Mouse (Mus musculus): ENCODE data around the gene Noxred1. TPM values are rescaled to one million over a fixed set of nuclear protein-coding genes. Genes with fewer than 3 reads are reported as not detected.
A peak's percentile ranks its signal among the peaks of the same experiment; 100 is the strongest.
"Not testable (repeated sequence)": the region's sequence is repeated elsewhere in the genome, so short reads cannot be mapped to it uniquely, and the experiment has no call there.

Gene Noxred1
- 1.1 and 1.2 TPM in 2 replicates for polyA plus RNA-seq (2015; fragmentation: Nextera tagmentation; extraction: Ambion mirVana)

- Histone ChIP-seq H3K4me1 (replicated peaks) (no peaks in the 10 kb centered on the region), H3K36me3 (peaks cover 51% of the 10 kb centered on the region), H3K9me3 (no peaks in the 10 kb centered on the region), H3K4me2 (no peak within 1 kb of the TSS), H3K4me3 (no peak within 1 kb of the TSS), H3K27me3 (no peaks in the 10 kb centered on the region), H3K27ac (replicated peaks) (no peak within 1 kb of the TSS), H3K9ac (no peak within 1 kb of the TSS)
- no peak for ATAC-seq (ENCODE audit: low FRiP score, low read depth)
- 96% methylated on average over 1 of the region's 1 CpGs for WGBS
Measured at GRCm38 (mm10) chr12:87238632-87239031, at the start of gene Noxred1. TSS of gene Noxred1 (minus strand) at chr12:87238732.

- H3K9me3 ChIP-seq: no peaks in the 10 kb centered on the region
- WGBS: 91% methylated on average over 5 of the region's 5 CpGs
- no peak overlapping the region for H3K4me3 ChIP-seq
- no peaks in the 10 kb centered on the region for H3K27me3 ChIP-seq
- H3K27ac ChIP-seq (replicated peaks): no peak overlapping the region
- no peak for ATAC-seq (ENCODE audit: low FRiP score, low read depth)
- H3K9ac ChIP-seq: no peak overlapping the region
- H3K4me2 ChIP-seq: no peak overlapping the region
- no peaks in the 10 kb centered on the region for H3K4me1 ChIP-seq (replicated peaks)
- no peaks in the 10 kb centered on the region for H3K36me3 ChIP-seq
Measured at GRCm38 (mm10) chr12:87284726-87285125, 46.2 kb upstream of the Noxred1 start.

- Histone ChIP-seq H3K36me3 (no peaks in the 10 kb centered on the region), H3K4me3 (no peak overlapping the region), H3K9me3 (no peaks in the 10 kb centered on the region), H3K4me2 (no peak overlapping the region), H3K4me1 (replicated peaks) (no peaks in the 10 kb centered on the region), H3K9ac (no peak overlapping the region), H3K27me3 (no peaks in the 10 kb centered on the region), H3K27ac (replicated peaks) (no peak overlapping the region)
- WGBS: 81% methylated on average over 4 of the region's 4 CpGs
- ATAC-seq (ENCODE audit: low FRiP score, low read depth): no peak
Measured at GRCm38 (mm10) chr12:87284268-87284667, 45.7 kb upstream of the Noxred1 start.

GRCm38 (mm10) chr12:87283706-87284105 is 45.2 kb upstream of the Noxred1 start:
- no peak overlapping the region for H3K4me3 ChIP-seq
- no peak overlapping the region for H3K9ac ChIP-seq
- 67% methylated on average over 7 of the region's 7 CpGs for WGBS
- H3K9me3 ChIP-seq: no peaks in the 10 kb centered on the region
- H3K36me3 ChIP-seq: no peaks in the 10 kb centered on the region
- ATAC-seq (ENCODE audit: low FRiP score, low read depth): no peak
- H3K27me3 ChIP-seq: no peaks in the 10 kb centered on the region
- H3K4me1 ChIP-seq (replicated peaks): no peaks in the 10 kb centered on the region
- no peak overlapping the region for H3K27ac ChIP-seq (replicated peaks)
- H3K4me2 ChIP-seq: no peak overlapping the region

GRCm38 (mm10) chr12:87282743-87283142 is 44.2 kb upstream of the Noxred1 start:
- 95% methylated on average over 4 of the region's 4 CpGs for WGBS
- Histone ChIP-seq H3K4me2 (no peak overlapping the region), H3K27ac (replicated peaks) (no peak overlapping the region), H3K4me1 (replicated peaks) (no peaks in the 10 kb centered on the region), H3K4me3 (no peak overlapping the region), H3K9me3 (no peaks in the 10 kb centered on the region), H3K27me3 (no peaks in the 10 kb centered on the region), H3K9ac (no peak overlapping the region), H3K36me3 (no peaks in the 10 kb centered on the region)
- no peak for ATAC-seq (ENCODE audit: low FRiP score, low read depth)

GRCm38 (mm10) chr12:87281766-87282165 is 43.2 kb upstream of the Noxred1 start:
- Histone ChIP-seq H3K4me1 (replicated peaks) (no peaks in the 10 kb centered on the region), H3K4me2 (no peak overlapping the region), H3K9me3 (no peaks in the 10 kb centered on the region), H3K4me3 (no peak overlapping the region), H3K27me3 (no peaks in the 10 kb centered on the region), H3K27ac (replicated peaks) (no peak overlapping the region), H3K9ac (no peak overlapping the region), H3K36me3 (no peaks in the 10 kb centered on the region)
- WGBS: 93% methylated on average over 1 of the region's 1 CpGs
- ATAC-seq (ENCODE audit: low FRiP score, low read depth): no peak

- Histone ChIP-seq H3K9ac (no peak overlapping the region), H3K36me3 (peaks cover 8% of the 10 kb centered on the region), H3K4me3 (no peak overlapping the region), H3K27ac (replicated peaks) (no peak overlapping the region), H3K4me2 (no peak overlapping the region), H3K4me1 (replicated peaks) (no peaks in the 10 kb centered on the region), H3K27me3 (no peaks in the 10 kb centered on the region), H3K9me3 (no peaks in the 10 kb centered on the region)
- ATAC-seq (ENCODE audit: low FRiP score, low read depth): no peak
- 51% methylated on average over 14 of the region's 14 CpGs for WGBS
Measured at GRCm38 (mm10) chr12:87279879-87280278, 41.3 kb upstream of the Noxred1 start.

GRCm38 (mm10) chr12:87279350-87279749 is 40.8 kb upstream of the Noxred1 start:
- ATAC-seq (ENCODE audit: low FRiP score, low read depth): peak; percentile 21; the same call in 1 of the 2 replicates
- 59% methylated on average over 3 of the region's 3 CpGs for WGBS
- no peaks in the 10 kb centered on the region for H3K4me1 ChIP-seq (replicated peaks)
- no peak overlapping the region for H3K9ac ChIP-seq
- no peak overlapping the region for H3K4me3 ChIP-seq
- H3K27me3 ChIP-seq: no peaks in the 10 kb centered on the region
- no peak overlapping the region for H3K27ac ChIP-seq (replicated peaks)
- peaks cover 10% of the 10 kb centered on the region for H3K36me3 ChIP-seq
- H3K4me2 ChIP-seq: no peak overlapping the region
- no peaks in the 10 kb centered on the region for H3K9me3 ChIP-seq

- H3K9me3 ChIP-seq: no peaks in the 10 kb centered on the region
- peaks cover 20% of the 10 kb centered on the region for H3K36me3 ChIP-seq
- no peaks in the 10 kb centered on the region for H3K27me3 ChIP-seq
- no peak overlapping the region for H3K4me3 ChIP-seq
- no peak overlapping the region for H3K9ac ChIP-seq
- no peaks in the 10 kb centered on the region for H3K4me1 ChIP-seq (replicated peaks)
- WGBS: 20% methylated on average over 6 of the region's 6 CpGs
- H3K27ac ChIP-seq (replicated peaks): no peak overlapping the region
- peak overlapping the region; percentile 26; the same call in 1 of the 2 replicates for H3K4me2 ChIP-seq
- no peak for ATAC-seq (ENCODE audit: low FRiP score, low read depth)
Measured at GRCm38 (mm10) chr12:87278118-87278730, 39.7 kb upstream of the Noxred1 start.

- not testable (repeated sequence) for H3K4me2 ChIP-seq
- 83% methylated on average over 4 of the region's 4 CpGs for WGBS
Measured at GRCm38 (mm10) chr12:87277251-87277650, 38.7 kb upstream of the Noxred1 start.

GRCm38 (mm10) chr12:87274853-87275831 is 36.6 kb upstream of the Noxred1 start:
- WGBS: 90% methylated on average over 9 of the region's 9 CpGs
- Histone ChIP-seq H3K9me3 (no peaks in the 10 kb centered on the region), H3K4me1 (replicated peaks) (no peaks in the 10 kb centered on the region), H3K27me3 (no peaks in the 10 kb centered on the region), H3K9ac (no peak overlapping the region), H3K36me3 (peaks cover 51% of the 10 kb centered on the region), H3K27ac (replicated peaks) (no peak overlapping the region), H3K4me3 (no peak overlapping the region), H3K4me2 (no peak overlapping the region)
- ATAC-seq (ENCODE audit: low FRiP score, low read depth): no peak

More at GRCm38 (mm10) chr12:87277251-87277650, 38.7 kb upstream of the Noxred1 start:
- not testable (repeated sequence) for H3K27ac ChIP-seq (replicated peaks); H3K9ac ChIP-seq; H3K27me3 ChIP-seq; H3K4me1 ChIP-seq (replicated peaks); H3K9me3 ChIP-seq; H3K4me3 ChIP-seq; ATAC-seq (ENCODE audit: low FRiP score, low read depth)
- H3K36me3 ChIP-seq: peaks cover 29% of the 10 kb centered on the region

- Histone ChIP-seq H3K4me3 (peak overlapping the region; percentile 74), H3K9ac (peak overlapping the region; percentile 87; the same call in 1 of the 2 replicates), H3K4me1 (replicated peaks) (peaks cover 25% of the 10 kb centered on the region), H3K4me2 (peak overlapping the region; percentile 82), H3K27ac (replicated peaks) (no peak overlapping the region), H3K27me3 (no peaks in the 10 kb centered on the region), H3K9me3 (no peaks in the 10 kb centered on the region), H3K36me3 (peaks cover 45% of the 10 kb centered on the region)
- no peak for ATAC-seq (ENCODE audit: low FRiP score, low read depth)
- 26% methylated on average over 4 of the region's 4 CpGs for WGBS
Measured at GRCm38 (mm10) chr12:87267682-87268081, 29.1 kb upstream of the Noxred1 start.
